Comparison of ENCODE assay signal across 13 mouse cellular contexts in the genomic region with DNA sequence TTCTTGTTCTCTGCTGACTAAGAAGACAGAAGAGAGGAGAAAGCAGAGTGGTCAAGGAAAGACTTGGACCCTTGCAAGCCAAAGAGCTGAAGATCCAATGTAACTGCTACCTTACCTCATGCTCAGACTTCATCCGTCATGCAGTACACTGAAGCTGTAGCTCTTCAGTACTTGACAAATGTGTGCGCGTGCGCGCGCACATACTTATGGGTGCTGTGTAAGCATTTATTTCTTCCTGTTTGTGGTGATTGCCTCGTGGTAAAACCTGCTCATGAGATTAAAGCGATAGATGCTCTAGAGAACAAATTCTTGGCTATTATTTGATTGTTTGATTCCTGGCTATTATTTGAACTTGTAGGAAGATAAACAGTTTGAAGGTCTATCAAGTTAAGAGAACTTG.
"Had no signal": no experiment of that assay in that cellular context is flagged by ENCODE, and none has a peak within 500 bp of the region (broad histone marks: within the 10 kb centered on the region; RNA-seq: fewer than 3 reads in every experiment).

No protein-coding gene starts in this region.

- H3K9ac ChIP-seq: liver, embryonic 13.5 days; neural tube, embryonic 13.5 days had no signal

- H3K36me3 ChIP-seq: liver, embryonic 13.5 days; neural tube, embryonic 13.5 days had no signal

- H3K27ac ChIP-seq: liver, embryonic 13.5 days; neural tube, embryonic 13.5 days; stomach, postnatal 0 days had no signal

- H3K9me3 ChIP-seq: liver, embryonic 13.5 days; megakaryocyte, embryonic 14.5 days; neural tube, embryonic 13.5 days had no signal

- H3K27me3 ChIP-seq: liver, embryonic 13.5 days; megakaryocyte, embryonic 14.5 days; neural tube, embryonic 13.5 days had no signal

- H3K4me2 ChIP-seq: liver, embryonic 13.5 days; midbrain, embryonic 11.5 days; neural tube, embryonic 13.5 days had no signal

- DNase-seq: kidney, adult 18-20 months; kidney, adult 9 months; kidney, postnatal 14 days; kidney, postnatal 4 days; liver, embryonic 13.5 days; lung, adult 2 months; lung, postnatal 36 days; midbrain, embryonic 14.5 days; thymus, postnatal 36 days had no signal

- H3K4me3 ChIP-seq: liver, embryonic 13.5 days; megakaryocyte, embryonic 14.5 days; neural tube, embryonic 13.5 days had no signal
